Mouse (Mus musculus): ENCODE measurements around the gene Prdm8. TPM values are rescaled to one million over a fixed set of nuclear protein-coding genes. Genes with fewer than 3 reads are reported as not detected.

Prdm8 gene
- 4.9 and 5.3 TPM in 2 replicates for polyA plus RNA-seq (2014; fragmentation: Nextera tagmentation; extraction: Ambion mirVana)

DNA sequence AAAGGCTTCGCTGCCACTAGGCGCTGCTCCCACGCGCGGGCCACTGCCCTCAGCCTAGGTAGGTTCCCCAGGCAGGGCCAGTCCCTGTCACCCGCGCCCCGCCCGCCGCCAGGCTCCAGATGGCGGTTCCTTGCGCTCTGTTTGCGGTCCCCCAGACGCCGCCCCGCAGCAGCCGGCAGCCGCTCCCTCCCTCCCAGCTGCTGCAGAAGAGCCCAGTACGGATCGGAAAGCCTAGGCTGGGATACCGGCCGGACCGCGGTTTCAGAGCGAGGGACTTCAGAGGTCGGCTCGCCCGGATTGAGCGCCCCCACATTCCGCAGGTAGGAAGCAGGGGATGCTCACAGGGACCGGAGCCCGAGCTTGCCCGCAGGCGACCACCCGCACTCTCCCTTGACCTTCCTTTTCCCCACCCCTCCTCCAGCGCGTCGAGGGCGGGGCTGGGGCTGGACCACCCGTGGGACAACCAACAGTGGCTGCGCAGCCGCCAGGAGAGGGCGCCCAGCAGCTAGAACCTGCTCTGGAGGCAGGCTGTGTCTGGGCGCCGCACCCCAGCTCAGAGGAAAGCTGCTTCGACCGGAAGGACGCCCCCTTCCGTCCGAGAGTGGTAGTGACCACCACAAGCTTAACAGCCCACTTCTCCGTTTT lies at the start of gene Prdm8:
Prdm8 (plus strand) TSS at position 19 of the 645 bp plus-strand sequence.
- ATAC-seq (ENCODE audit: low FRiP score) = peak; percentile 90
- peak; percentile 78 for DNase-seq (ENCODE audit: low spot score)
- H3K4me1 ChIP-seq (replicated peaks; ENCODE audit: control insufficient read depth, insufficient read depth, low read length) = peaks cover 25% of the 10 kb centered on the region
- WGBS = under 1% methylated on average over 51 of the region's 51 CpGs
- peak within 1 kb of the TSS; percentile 58 for H3K27ac ChIP-seq
- peak within 1 kb of the TSS; percentile 72 for H3K4me2 ChIP-seq (replicated peaks)
- peaks cover 54% of the 10 kb centered on the region for H3K27me3 ChIP-seq (ENCODE audit: control insufficient read depth, insufficient read depth, low read length)
- peak within 1 kb of the TSS; percentile 54 for H3K9ac ChIP-seq
- H3K4me3 ChIP-seq (replicated peaks; ENCODE audit: low read length) = peak within 1 kb of the TSS; percentile 46
- no peaks in the 10 kb centered on the region for H3K9me3 ChIP-seq (ENCODE audit: control insufficient read depth, low read length)
- no peaks in the 10 kb centered on the region for H3K36me3 ChIP-seq (replicated peaks; ENCODE audit: control insufficient read depth, insufficient read depth)

DNA sequence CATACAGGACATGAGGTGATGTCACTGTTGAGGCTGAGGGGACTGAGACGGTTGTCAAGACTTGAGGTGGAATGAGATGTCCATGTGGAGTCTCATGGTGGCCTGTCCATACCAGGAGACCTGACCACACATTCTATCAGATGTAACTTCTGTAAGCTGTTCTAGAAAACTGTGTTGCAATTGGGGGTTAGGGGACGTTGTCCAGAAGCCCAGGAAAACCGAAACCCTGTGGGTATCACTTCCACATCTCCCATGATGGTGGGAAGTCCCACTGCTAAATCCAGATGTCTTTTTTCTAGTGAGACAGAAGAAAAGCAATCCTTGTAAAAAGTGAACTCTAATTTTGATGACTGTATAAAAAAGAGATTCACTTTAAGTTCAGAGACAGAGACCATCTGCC lies 39.9 kb upstream of the Prdm8 start:
- WGBS = 92% methylated on average over 3 of the region's 3 CpGs
- Histone ChIP-seq H3K4me1 (replicated peaks; ENCODE audit: control insufficient read depth, insufficient read depth, low read length) (no peaks in the 10 kb centered on the region), H3K27me3 (ENCODE audit: control insufficient read depth, insufficient read depth, low read length) (no peaks in the 10 kb centered on the region), H3K27ac (no peak overlapping the region), H3K4me3 (replicated peaks; ENCODE audit: low read length) (no peak overlapping the region), H3K9me3 (ENCODE audit: control insufficient read depth, low read length) (no peaks in the 10 kb centered on the region), H3K9ac (no peak overlapping the region), H3K4me2 (replicated peaks) (no peak overlapping the region), H3K36me3 (replicated peaks; ENCODE audit: control insufficient read depth, insufficient read depth) (no peaks in the 10 kb centered on the region)
- ATAC-seq (ENCODE audit: low FRiP score) (no peak), DNase-seq (ENCODE audit: low spot score) (no peak)

DNA sequence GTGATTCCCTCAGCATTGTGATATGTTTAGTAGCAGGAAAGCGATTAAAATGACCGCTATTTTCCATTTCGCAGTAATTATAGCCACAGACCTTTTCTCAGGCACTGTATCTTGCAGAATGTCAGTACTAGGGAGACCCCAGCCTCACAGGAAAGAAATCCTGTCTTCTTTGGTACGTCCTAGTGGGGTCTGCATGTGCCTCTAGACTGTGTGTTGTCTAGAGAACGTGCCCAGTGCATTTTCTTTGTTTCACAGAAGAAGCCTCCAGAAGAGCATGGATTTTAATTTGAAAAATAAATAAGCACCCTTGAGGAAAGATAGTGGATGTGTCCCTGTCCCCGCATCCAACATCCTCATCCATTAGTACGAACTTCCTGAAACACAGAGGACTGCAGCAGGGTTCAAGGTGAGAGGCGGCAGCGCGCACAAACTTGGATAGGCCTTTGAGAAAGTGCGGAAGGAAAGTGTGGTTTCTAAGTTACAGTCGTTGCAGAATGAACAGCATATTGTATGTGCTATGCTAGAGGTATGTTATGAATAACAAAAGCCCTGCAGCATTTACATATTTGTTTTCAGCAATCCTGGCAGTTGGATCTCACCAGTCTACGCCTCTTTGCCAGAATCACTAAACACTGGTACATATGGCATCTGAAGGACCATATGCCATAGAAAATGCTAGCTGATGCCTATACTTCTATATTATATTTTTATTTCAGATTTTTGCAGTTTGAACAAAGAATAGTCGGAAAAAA lies 28.3 kb upstream of the Prdm8 start:
- Histone ChIP-seq H3K27me3 (ENCODE audit: control insufficient read depth, insufficient read depth, low read length) (no peaks in the 10 kb centered on the region), H3K9ac (no peak overlapping the region), H3K4me1 (replicated peaks; ENCODE audit: control insufficient read depth, insufficient read depth, low read length) (peaks cover 10% of the 10 kb centered on the region; the same call in 1 of the 2 replicates), H3K27ac (no peak overlapping the region; the same call in 1 of the 2 replicates), H3K9me3 (ENCODE audit: control insufficient read depth, low read length) (no peaks in the 10 kb centered on the region), H3K36me3 (replicated peaks; ENCODE audit: control insufficient read depth, insufficient read depth) (no peaks in the 10 kb centered on the region), H3K4me2 (replicated peaks) (no peak overlapping the region), H3K4me3 (replicated peaks; ENCODE audit: low read length) (no peak overlapping the region)
- 63% methylated on average over 14 of the region's 14 CpGs for WGBS
- DNase-seq (ENCODE audit: low spot score) (peak; percentile 25), ATAC-seq (ENCODE audit: low FRiP score) (no peak)

DNA sequence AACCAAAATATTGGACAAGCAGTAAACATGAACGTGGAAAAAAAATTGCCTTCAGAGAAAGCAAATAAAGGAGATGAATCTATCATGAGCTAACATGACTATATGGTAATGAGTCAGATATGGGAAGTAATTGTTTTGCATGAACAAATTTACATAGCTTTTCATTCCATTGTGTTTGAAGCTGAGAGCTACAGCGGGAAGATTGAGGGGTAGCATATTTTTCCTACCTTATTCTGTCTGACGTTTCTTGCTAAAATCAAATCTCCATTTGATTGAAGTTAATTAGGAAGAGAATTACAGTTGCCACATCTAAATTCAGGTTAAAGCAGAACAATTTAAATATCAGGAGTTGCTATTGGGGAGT lies 27.7 kb upstream of the Prdm8 start:
- H3K36me3 ChIP-seq (replicated peaks; ENCODE audit: control insufficient read depth, insufficient read depth) = no peaks in the 10 kb centered on the region
- no peak overlapping the region for H3K27ac ChIP-seq
- H3K4me3 ChIP-seq (replicated peaks; ENCODE audit: low read length) = no peak overlapping the region
- ATAC-seq (ENCODE audit: low FRiP score) = no peak
- H3K4me2 ChIP-seq (replicated peaks) = no peak overlapping the region
- H3K9ac ChIP-seq = no peak overlapping the region
- no peak for DNase-seq (ENCODE audit: low spot score)
- H3K27me3 ChIP-seq (ENCODE audit: control insufficient read depth, insufficient read depth, low read length) = no peaks in the 10 kb centered on the region
- no peaks in the 10 kb centered on the region for H3K9me3 ChIP-seq (ENCODE audit: control insufficient read depth, low read length)
- 42% methylated on average over 3 of the region's 3 CpGs for WGBS
- peaks cover 10% of the 10 kb centered on the region; the same call in 1 of the 2 replicates for H3K4me1 ChIP-seq (replicated peaks; ENCODE audit: control insufficient read depth, insufficient read depth, low read length)

DNA sequence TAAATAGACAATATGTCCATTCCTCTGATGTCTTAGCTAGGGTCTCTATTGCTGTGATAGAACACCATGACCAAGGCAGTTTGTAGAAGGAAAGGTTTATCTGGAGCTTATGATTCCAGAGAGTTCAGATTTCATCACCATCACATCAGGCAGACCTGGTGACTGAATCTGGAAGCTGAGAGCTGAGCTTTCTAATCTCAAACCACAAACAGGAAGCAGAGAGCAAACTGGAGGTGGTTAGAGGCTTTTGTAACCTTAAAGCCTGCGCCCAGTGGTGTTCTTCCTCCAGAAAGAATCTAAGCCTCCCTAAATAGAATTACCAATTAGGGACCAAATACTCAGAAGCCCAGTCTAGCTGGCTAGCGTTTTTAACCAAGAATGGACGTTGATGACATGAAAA lies 20.1 kb upstream of the Prdm8 start:
- WGBS = 70% methylated on average over 3 of the region's 3 CpGs
- ATAC-seq (ENCODE audit: low FRiP score) (no peak), DNase-seq (ENCODE audit: low spot score) (no peak)
- Histone ChIP-seq H3K9me3 (ENCODE audit: control insufficient read depth, low read length) (no peaks in the 10 kb centered on the region), H3K36me3 (replicated peaks; ENCODE audit: control insufficient read depth, insufficient read depth) (no peaks in the 10 kb centered on the region), H3K9ac (no peak overlapping the region), H3K27me3 (ENCODE audit: control insufficient read depth, insufficient read depth, low read length) (no peaks in the 10 kb centered on the region), H3K4me2 (replicated peaks) (no peak overlapping the region), H3K27ac (no peak overlapping the region), H3K4me3 (replicated peaks; ENCODE audit: low read length) (no peak overlapping the region), H3K4me1 (replicated peaks; ENCODE audit: control insufficient read depth, insufficient read depth, low read length) (no peaks in the 10 kb centered on the region)

DNA sequence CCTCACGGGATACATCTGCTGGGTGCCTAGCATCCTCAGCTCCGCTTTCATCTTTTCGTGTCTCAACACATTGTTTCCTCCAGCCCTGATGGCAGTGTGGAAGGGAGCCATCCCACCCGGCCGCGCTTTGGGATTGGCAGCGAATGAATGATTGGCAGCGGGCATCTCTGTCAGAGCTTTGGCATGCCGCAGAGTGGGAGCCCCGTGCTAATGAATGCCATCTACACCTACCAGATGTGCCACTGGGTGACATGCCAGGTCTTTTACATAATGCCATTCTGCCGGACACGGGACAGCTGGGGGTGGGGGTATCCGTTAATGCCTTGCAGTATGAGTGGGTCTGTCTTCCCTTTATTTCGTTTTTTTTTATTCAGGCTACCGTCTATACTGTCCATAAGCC lies 882 bp upstream of the Prdm8 start:
- Histone ChIP-seq H3K9me3 (ENCODE audit: control insufficient read depth, low read length) (no peaks in the 10 kb centered on the region), H3K27me3 (ENCODE audit: control insufficient read depth, insufficient read depth, low read length) (peaks cover 42% of the 10 kb centered on the region), H3K4me3 (replicated peaks; ENCODE audit: low read length) (no peak overlapping the region), H3K9ac (no peak overlapping the region), H3K36me3 (replicated peaks; ENCODE audit: control insufficient read depth, insufficient read depth) (no peaks in the 10 kb centered on the region), H3K4me2 (replicated peaks) (peak overlapping the region; percentile 13), H3K4me1 (replicated peaks; ENCODE audit: control insufficient read depth, insufficient read depth, low read length) (peaks cover 25% of the 10 kb centered on the region), H3K27ac (peak overlapping the region; percentile 58; the same call in 1 of the 2 replicates)
- ATAC-seq (ENCODE audit: low FRiP score) (peak; percentile 29; the same call in 1 of the 2 replicates), DNase-seq (ENCODE audit: low spot score) (peak; percentile 57)
- WGBS = 2% methylated on average over 15 of the region's 15 CpGs

DNA sequence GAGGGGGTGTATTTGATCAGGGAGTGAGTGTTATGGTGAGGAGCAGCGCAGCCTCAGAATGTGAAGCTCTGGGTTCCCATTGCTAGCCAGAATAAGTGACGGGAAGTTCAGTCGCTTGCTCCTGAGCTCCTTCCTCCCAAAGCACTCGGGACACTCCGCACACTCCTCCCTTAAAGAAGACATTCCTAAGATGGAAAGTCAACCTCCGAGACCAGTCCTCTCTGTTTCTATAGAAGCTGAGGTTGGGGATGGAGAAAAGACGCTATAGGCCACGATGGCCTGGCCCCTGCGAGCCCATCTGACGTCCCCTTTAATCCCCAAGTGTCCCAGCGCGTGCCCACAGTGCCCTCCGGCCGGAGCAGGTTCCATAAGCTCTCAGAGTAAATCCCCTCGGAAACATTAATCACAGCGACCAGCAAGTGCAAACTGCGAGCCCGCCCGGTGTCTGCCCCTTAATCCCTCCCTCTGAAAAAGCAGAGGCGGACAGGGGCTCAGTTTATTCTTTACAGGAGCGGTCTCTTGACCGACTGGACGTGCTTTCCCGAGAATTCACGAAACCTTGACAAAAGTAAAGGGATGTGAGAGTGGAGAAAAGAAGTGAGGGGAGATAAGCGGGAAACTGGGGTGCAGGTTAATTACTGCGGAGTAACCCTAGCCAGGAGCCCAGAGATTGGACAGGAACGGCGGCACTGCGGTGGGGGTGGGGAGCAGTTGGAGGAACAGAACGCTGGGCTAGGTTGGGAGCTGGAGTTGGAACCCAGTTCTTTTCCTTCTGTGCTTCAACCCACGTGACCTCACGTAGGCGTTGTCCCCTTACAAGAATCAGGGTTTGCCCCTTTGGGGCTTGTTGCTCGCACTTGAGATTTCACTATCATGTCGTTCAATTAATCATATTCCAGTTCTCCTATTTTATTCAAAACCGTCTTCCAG lies 1.6 kb downstream of the Prdm8 start:
- no peak for ATAC-seq (ENCODE audit: low FRiP score)
- peaks cover 67% of the 10 kb centered on the region for H3K27me3 ChIP-seq (ENCODE audit: control insufficient read depth, insufficient read depth, low read length)
- WGBS = under 1% methylated on average over 37 of the region's 37 CpGs

DNA sequence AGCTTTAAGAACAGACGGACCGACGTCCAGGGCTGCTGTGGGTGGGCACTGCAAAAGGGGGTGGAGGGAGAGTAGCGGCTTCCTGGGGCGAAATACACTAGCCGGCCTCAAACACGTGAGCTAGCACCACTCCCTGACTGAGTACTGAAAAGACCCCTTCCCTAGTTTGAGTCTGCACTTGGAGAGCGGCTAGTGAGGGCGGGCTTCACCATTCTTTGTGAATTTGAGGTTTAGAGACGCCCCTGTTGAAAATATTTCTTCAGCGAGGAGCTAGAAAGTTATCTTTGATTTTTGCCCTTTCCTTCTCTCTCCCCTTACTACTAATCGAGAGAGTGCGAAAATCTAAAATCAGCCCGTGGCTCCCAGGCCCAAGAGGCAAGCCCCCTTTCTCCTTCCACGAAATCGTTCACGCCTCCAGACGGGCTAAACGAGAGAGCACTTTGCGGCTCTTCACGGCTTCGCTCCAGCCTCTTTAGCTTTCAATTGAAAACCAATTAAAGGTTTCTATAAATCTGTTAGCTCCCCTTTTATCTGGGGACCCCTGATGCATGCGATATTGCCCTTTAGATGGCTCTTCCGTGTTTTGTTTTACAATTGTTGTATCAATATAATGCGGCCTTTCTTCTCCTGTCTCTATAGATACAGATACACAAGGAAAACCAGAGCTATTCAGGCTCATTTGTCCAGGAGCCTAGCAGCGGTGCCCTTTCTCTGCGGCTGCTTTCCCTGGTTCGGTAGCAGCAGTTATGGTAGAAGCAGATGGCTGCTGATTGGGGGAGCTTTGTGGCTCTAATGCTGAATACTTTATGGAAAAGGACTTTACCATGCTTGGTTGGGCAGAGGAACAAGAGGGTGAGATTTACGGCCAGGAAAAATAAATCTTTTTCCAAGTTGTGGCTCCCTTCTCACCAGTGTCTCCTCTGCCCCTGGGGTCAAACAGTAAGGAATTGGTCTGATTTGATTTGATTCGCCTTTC lies 2.7 kb downstream of the Prdm8 start:
- DNase-seq (ENCODE audit: low spot score) = peak; percentile 58
- peak overlapping the region; percentile 72 for H3K4me2 ChIP-seq (replicated peaks)
- WGBS = 2% methylated on average over 30 of the region's 30 CpGs
- peaks cover 25% of the 10 kb centered on the region for H3K4me1 ChIP-seq (replicated peaks; ENCODE audit: control insufficient read depth, insufficient read depth, low read length)
- peak overlapping the region; percentile 46; the same call in 1 of the 2 replicates for H3K4me3 ChIP-seq (replicated peaks; ENCODE audit: low read length)
- no peaks in the 10 kb centered on the region for H3K36me3 ChIP-seq (replicated peaks; ENCODE audit: control insufficient read depth, insufficient read depth)
- H3K27ac ChIP-seq = no peak overlapping the region; the same call in 1 of the 2 replicates
- no peak for ATAC-seq (ENCODE audit: low FRiP score)
- H3K27me3 ChIP-seq (ENCODE audit: control insufficient read depth, insufficient read depth, low read length) = peaks cover 76% of the 10 kb centered on the region
- H3K9ac ChIP-seq = no peak overlapping the region
- no peaks in the 10 kb centered on the region for H3K9me3 ChIP-seq (ENCODE audit: control insufficient read depth, low read length)

More for the DNA sequence above, 1.6 kb downstream of the Prdm8 start:
- Histone ChIP-seq H3K4me3 (replicated peaks; ENCODE audit: low read length) (peak overlapping the region; percentile 46), H3K9me3 (ENCODE audit: control insufficient read depth, low read length) (no peaks in the 10 kb centered on the region), H3K36me3 (replicated peaks; ENCODE audit: control insufficient read depth, insufficient read depth) (no peaks in the 10 kb centered on the region), H3K9ac (0 out of 2 replicates have a peak overlapping the region, but pooled peaks have one; percentile 34), H3K4me1 (replicated peaks; ENCODE audit: control insufficient read depth, insufficient read depth, low read length) (peaks cover 25% of the 10 kb centered on the region), H3K4me2 (replicated peaks) (peak overlapping the region; percentile 72), H3K27ac (no peak overlapping the region)
- DNase-seq (ENCODE audit: low spot score) = no peak

All from hindbrain, embryonic 14.5 days (tissue).